ENCODE assay signal across 8 mouse cellular contexts in the genomic region with DNA sequence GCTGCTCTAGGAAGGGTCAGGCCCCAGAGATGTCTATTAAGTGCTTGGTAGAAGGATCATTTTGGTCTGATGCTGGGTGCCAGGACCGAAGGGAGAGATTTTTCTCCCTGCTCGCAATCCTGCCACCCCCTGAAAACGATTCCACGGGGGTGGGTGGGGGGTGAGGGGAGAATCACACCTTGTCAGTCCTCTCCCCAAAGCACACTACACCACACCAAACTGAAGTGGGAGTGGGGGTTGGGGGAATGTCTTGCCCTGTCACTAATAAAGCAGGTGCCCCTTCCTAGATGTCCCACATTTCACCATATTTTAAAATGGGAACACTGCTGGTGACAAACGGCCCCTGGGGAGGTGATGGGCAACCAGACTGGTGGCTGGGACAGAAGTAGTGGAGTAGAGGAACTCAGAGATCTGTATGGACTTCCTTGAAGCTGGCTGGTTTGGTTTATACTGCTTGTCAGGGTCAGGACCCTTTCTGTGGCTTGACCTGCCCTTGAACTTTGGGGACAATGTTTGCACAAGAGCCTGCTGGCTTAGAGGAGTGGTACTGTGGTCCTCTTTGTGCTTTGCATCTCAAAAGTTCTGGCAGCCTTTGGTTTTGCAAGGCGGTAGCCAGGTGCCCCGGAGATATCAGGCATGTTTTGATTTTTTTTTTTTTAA.
DNase-seq lines count a peak whose midpoint lies in the region; ATAC-seq and TF ChIP-seq lines count a peak whose summit lies in the region.

No protein-coding gene starts in this region.

- no peaks in the 10 kb centered on the region for H3K9me3 ChIP-seq in kidney, postnatal 0 days (replicated peaks; ENCODE audit: low read length)
- H3K9me3 ChIP-seq in heart, embryonic 16.5 days (replicated peaks; ENCODE audit: control insufficient read depth, low read length) = no peaks in the 10 kb centered on the region
- H3K9me3 ChIP-seq in lung, embryonic 14.5 days (ENCODE audit: low read depth, low read length) = no peaks in the 10 kb centered on the region

- no peak for DNase-seq in kidney, postnatal 0 days (ENCODE audit: low spot score)
- DNase-seq in kidney, adult 9 months = no peak
- peak; percentile 68 for DNase-seq in cerebellum, adult 9-11 months
- DNase-seq in lung, embryonic 14.5 days = no peak
- DNase-seq in urinary bladder, postnatal 4 days (ENCODE audit: low spot score in 2 of 2) = no peak
- no peak for DNase-seq in right cerebral cortex, postnatal 14 days

- WGBS in kidney, postnatal 0 days = 18% methylated on average over 7 of the region's 7 CpGs
- 11% methylated on average over 7 of the region's 7 CpGs for WGBS in heart, embryonic 16.5 days
- WGBS in lung, embryonic 14.5 days = 10% methylated on average over 7 of the region's 7 CpGs

- no peak for TF ChIP-seq CTCF in kidney, postnatal 0 days (IDR thresholded peaks at IDR 0.05; ENCODE audit: low read depth)
- TF ChIP-seq CTCF in lung, embryonic 14.5 days (IDR thresholded peaks at IDR 0.05; ENCODE audit: low read depth) = no peak

- H3K4me2 ChIP-seq in kidney, postnatal 0 days (ENCODE audit: low read length) = peak overlapping the region; percentile 95
- H3K4me2 ChIP-seq in heart, embryonic 16.5 days (ENCODE audit: low read depth, low read length) = peak overlapping the region; percentile 78
- peak overlapping the region; percentile 81 for H3K4me2 ChIP-seq in lung, embryonic 14.5 days

- ATAC-seq in kidney, postnatal 0 days (replicated peaks; ENCODE audit: low FRiP score, low read depth) = no peak
- ATAC-seq in heart, embryonic 16.5 days (replicated peaks; ENCODE audit: extremely low read depth, insufficient read depth, low FRiP score) = no peak
- no peak for ATAC-seq in lung, embryonic 14.5 days (ENCODE audit: insufficient read depth)
- no peak for ATAC-seq in granulocyte monocyte progenitor cell, adult 5-6 weeks (replicated peaks; ENCODE audit: poor library complexity, severe bottlenecking)

- H3K4me3 ChIP-seq in kidney, postnatal 0 days (replicated peaks; ENCODE audit: low read depth, low read length) = peak overlapping the region; percentile 49
- H3K4me3 ChIP-seq in heart, embryonic 16.5 days (ENCODE audit: low read length) = peak overlapping the region; percentile 68
- H3K4me3 ChIP-seq in lung, embryonic 14.5 days (ENCODE audit: low read depth, low read length) = peak overlapping the region; percentile 49

- H3K36me3 ChIP-seq in kidney, postnatal 0 days (ENCODE audit: insufficient read depth, low read length) = no peaks in the 10 kb centered on the region
- H3K36me3 ChIP-seq in heart, embryonic 16.5 days (ENCODE audit: control insufficient read depth, insufficient read depth) = no peaks in the 10 kb centered on the region
- no peaks in the 10 kb centered on the region for H3K36me3 ChIP-seq in lung, embryonic 14.5 days (ENCODE audit: insufficient read depth)

- H3K9ac ChIP-seq in kidney, postnatal 0 days (ENCODE audit: low read depth, low read length) = peak overlapping the region; percentile 58
- H3K9ac ChIP-seq in heart, embryonic 16.5 days (ENCODE audit: low read length) = peak overlapping the region; percentile 79
- peak overlapping the region; percentile 54 for H3K9ac ChIP-seq in lung, embryonic 14.5 days

- H3K27ac ChIP-seq in kidney, postnatal 0 days = no peak overlapping the region
- no peak overlapping the region; the same call in 1 of the 2 replicates for H3K27ac ChIP-seq in heart, embryonic 16.5 days (ENCODE audit: low read length)
- no peak overlapping the region for H3K27ac ChIP-seq in lung, embryonic 14.5 days (ENCODE audit: low read depth)

- no peaks in the 10 kb centered on the region for H3K27me3 ChIP-seq in kidney, postnatal 0 days (ENCODE audit: insufficient read depth, low read length)
- no peaks in the 10 kb centered on the region; the same call in none of the 2 replicates for H3K27me3 ChIP-seq in heart, embryonic 16.5 days (ENCODE audit: control insufficient read depth, insufficient read depth, low read length)
- H3K27me3 ChIP-seq in lung, embryonic 14.5 days (ENCODE audit: insufficient read depth, low read length) = peaks cover 17% of the 10 kb centered on the region; the same call in 1 of the 2 replicates

- no peaks in the 10 kb centered on the region for H3K4me1 ChIP-seq in kidney, postnatal 0 days (replicated peaks; ENCODE audit: insufficient read depth, low read length)
- H3K4me1 ChIP-seq in heart, embryonic 16.5 days (ENCODE audit: control insufficient read depth, insufficient read depth, low read length) = peaks cover 29% of the 10 kb centered on the region
- H3K4me1 ChIP-seq in lung, embryonic 14.5 days (ENCODE audit: insufficient read depth) = peaks cover 23% of the 10 kb centered on the region
